Mouse (Mus musculus) neural tube, embryonic 15.5 days (tissue): Measurements from ENCODE around the gene Mpp4. TPM values are rescaled to one million over a fixed set of nuclear protein-coding genes. Genes with fewer than 3 reads are reported as not detected.

Source experiments
- ATAC-seq: fragments of 200-750 bp; cut with Nextera tagmentation; 2 replicates; pipeline ENCODE4 v1.8.0; 2017; ENCODE audit warnings: mild to moderate bottlenecking, moderate TSS enrichment, moderate library complexity; ENCODE audit not compliant: low FRiP score
- H3K27ac ChIP-seq: fragments of 300-500 bp; sonication (generic); replicated peaks from 2 replicates; pipeline ENCODE4 v1.5.1; 2015; ENCODE audit warnings: mild to moderate bottlenecking, inconsistent platforms
- H3K27me3 ChIP-seq: fragments of 300-500 bp; sonication (generic); replicated peaks from 2 replicates; pipeline ENCODE4 v1.6.1; 2015; ENCODE audit warnings: inconsistent platforms
- H3K36me3 ChIP-seq: fragments of 300-500 bp; sonication (generic); 2 replicates; pipeline ENCODE4 v1.6.1; 2015; ENCODE audit warnings: inconsistent platforms
- H3K4me1 ChIP-seq: fragments of 300-500 bp; sonication (generic); 2 replicates; pipeline ENCODE4 v1.6.1; 2015; ENCODE audit warnings: inconsistent platforms
- H3K4me2 ChIP-seq: fragments of 300-500 bp; sonication (generic); 2 replicates; pipeline ENCODE4 v1.6.1; 2015; ENCODE audit warnings: inconsistent platforms, mild to moderate bottlenecking, moderate library complexity
- H3K4me3 ChIP-seq: fragments of 300-500 bp; sonication (generic); replicated peaks from 2 replicates; pipeline ENCODE4 v1.5.1; 2015; ENCODE audit warnings: mild to moderate bottlenecking, inconsistent platforms
- H3K9ac ChIP-seq: fragments of 300-500 bp; sonication (generic); replicated peaks from 2 replicates; pipeline ENCODE4 v1.6.1; 2015; ENCODE audit warnings: mild to moderate bottlenecking, inconsistent platforms
- H3K9me3 ChIP-seq: fragments of 300-500 bp; sonication (generic); replicated peaks from 2 replicates; pipeline ENCODE4 v1.6.1; 2016; ENCODE audit warnings: inconsistent platforms
- WGBS: fragments of 180-500 bp; shearing (Covaris S2); methylation state at CpG from one replicate; pipeline ENCODE4 v1.1.7; 2015; ENCODE audit warnings: mixed read lengths; 5-methylcytosine and 5-hydroxymethylcytosine counted together
- polyA plus RNA-seq: library from polyadenylated mRNA; unstranded; fragments of >200 nt; fragmentation: Nextera tagmentation; extraction: Ambion mirVana; gene quantifications from 2 replicates; pipeline ENCODE4 v1.2.1, GENCODE M21; 2015

Gene Mpp4
- 0.86 and 1.3 TPM in 2 replicates for polyA plus RNA-seq

DNA sequence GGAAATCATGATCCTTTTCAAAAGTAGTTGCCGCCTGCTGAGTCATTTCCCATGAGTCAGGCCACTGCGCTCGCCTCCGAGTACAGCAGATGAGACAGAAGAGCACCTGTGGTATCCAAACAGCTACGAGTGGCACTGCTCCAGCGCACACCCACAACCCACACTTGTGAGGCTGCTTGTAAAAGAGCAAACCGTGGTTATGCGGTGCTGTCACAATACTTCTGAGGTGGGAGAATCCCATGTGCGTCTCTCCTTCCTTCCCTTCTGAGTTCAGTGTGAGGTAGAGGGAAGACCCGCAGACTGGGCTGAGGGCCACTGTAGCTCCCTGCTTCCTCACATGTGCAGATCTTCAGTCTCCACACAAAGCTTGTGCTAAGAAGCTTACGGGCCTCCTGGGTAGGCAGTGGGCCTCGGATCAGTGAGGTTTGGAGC is at the start of gene Mpp4:
Gene Mpp4, minus strand, starts transcription at position 360 of the 432 bp plus-strand sequence.
- Histone ChIP-seq H3K4me1 (no peaks in the 10 kb centered on the region), H3K9me3 (no peaks in the 10 kb centered on the region), H3K27me3 (no peaks in the 10 kb centered on the region), H3K36me3 (peaks cover 59% of the 10 kb centered on the region), H3K9ac (no peak within 1 kb of the TSS), H3K4me2 (no peak within 1 kb of the TSS), H3K27ac (no peak within 1 kb of the TSS), H3K4me3 (no peak within 1 kb of the TSS)
- ATAC-seq: no peak
- 74% methylated on average over 12 of the region's 12 CpGs for WGBS

DNA sequence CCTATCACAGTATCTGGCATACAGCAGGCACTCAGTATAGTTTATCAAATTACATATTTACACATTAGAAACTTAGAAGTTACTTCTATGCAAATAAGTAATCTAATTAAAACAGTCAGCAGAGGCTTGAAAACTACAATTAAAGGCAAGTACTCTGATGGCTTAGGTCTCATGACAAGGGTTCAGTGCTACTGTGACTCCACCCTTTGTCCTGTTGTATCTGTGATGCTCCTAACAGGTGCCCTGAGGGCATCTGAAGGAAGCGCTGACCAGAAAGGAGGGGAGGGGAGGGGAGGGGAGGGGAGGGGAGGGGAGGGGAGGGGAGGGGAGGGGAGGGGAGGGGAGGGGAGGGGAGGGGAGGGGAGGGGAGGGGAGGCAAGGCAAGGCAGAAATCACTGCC is 49.8 kb upstream of the Mpp4 start:
- Histone ChIP-seq H3K4me1 (no peaks in the 10 kb centered on the region), H3K4me3 (no peak overlapping the region), H3K9ac (no peak overlapping the region), H3K36me3 (peaks cover 41% of the 10 kb centered on the region), H3K27me3 (no peaks in the 10 kb centered on the region), H3K27ac (no peak overlapping the region), H3K4me2 (no peak overlapping the region), H3K9me3 (no peaks in the 10 kb centered on the region)
- WGBS: no CpG with 5 or more reads among the region's 1 CpGs
- ATAC-seq: no peak

DNA sequence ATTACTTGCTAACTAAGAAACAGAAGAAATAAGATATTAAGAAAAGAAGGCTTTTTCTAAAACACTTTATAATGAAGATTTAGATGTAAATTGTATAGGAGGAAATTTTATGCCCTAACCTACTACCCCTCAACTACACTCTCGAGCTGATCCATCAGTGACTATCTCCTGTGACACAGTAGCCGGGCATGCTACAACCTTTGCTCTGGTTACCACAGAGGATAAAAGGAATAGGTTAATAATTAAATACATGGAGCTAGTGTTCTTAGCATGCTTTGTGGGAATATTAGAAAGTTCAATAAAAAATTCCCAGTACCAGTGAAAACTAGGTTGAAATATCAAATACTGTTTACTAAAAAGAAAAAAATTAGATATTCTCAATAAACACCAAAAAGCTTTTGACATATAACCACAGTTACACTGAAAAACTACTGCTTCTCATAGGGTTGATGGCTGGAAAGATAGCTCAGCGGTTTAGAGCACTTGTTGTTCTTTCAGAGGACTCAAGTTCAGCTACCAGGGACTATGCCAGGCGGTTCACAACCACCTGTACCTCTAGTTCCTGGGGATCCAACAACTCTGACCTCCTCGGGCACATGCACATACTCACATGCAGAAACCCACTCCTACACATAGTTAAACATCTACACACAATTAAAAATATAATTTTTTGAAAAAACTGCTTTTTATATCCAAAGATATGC is 49.0 kb upstream of the Mpp4 start:
- Histone ChIP-seq H3K9me3 (no peaks in the 10 kb centered on the region), H3K27ac (no peak overlapping the region), H3K9ac (no peak overlapping the region), H3K4me2 (no peak overlapping the region), H3K36me3 (peaks cover 39% of the 10 kb centered on the region), H3K27me3 (no peaks in the 10 kb centered on the region), H3K4me1 (no peaks in the 10 kb centered on the region), H3K4me3 (no peak overlapping the region)
- ATAC-seq: no peak
- WGBS: 72% methylated on average over 5 of the region's 5 CpGs

- WGBS: 89% methylated on average over 4 of the region's 4 CpGs
- Histone ChIP-seq H3K36me3 (peaks cover 44% of the 10 kb centered on the region), H3K27ac (no peak overlapping the region), H3K4me3 (no peak overlapping the region), H3K9ac (no peak overlapping the region), H3K4me1 (no peaks in the 10 kb centered on the region), H3K27me3 (no peaks in the 10 kb centered on the region), H3K4me2 (no peak overlapping the region), H3K9me3 (no peaks in the 10 kb centered on the region)
- ATAC-seq: no peak
Measured at GRCm38 (mm10) chr1:59211651-59212050, 48.5 kb upstream of the Mpp4 start.

DNA sequence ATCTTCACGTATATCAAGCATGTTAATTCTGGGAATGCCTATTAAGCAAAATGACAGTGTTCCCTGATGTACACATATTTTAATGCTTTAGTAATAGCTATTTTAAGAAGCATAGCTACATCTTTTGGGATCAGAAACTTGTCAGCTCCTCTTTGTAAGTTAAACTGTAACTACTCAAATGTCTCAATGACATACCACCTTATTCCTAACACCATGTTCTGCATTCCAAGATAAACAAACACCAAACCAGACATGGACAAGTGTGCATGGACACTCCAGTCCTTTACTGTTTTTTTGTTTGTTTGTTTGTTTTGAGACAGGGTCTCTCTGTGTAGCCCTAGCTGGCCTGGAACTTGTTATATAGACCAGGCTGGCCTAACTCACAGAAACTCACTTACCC is 45.1 kb upstream of the Mpp4 start:
- H3K36me3 ChIP-seq: peaks cover 37% of the 10 kb centered on the region
- H3K9ac ChIP-seq: no peak overlapping the region
- no peaks in the 10 kb centered on the region for H3K9me3 ChIP-seq
- H3K4me2 ChIP-seq: no peak overlapping the region
- no peak overlapping the region for H3K27ac ChIP-seq
- 86% methylated on average over 1 of the region's 1 CpGs for WGBS
- no peak for ATAC-seq
- no peaks in the 10 kb centered on the region for H3K4me1 ChIP-seq
- H3K27me3 ChIP-seq: no peaks in the 10 kb centered on the region
- H3K4me3 ChIP-seq: no peak overlapping the region

DNA sequence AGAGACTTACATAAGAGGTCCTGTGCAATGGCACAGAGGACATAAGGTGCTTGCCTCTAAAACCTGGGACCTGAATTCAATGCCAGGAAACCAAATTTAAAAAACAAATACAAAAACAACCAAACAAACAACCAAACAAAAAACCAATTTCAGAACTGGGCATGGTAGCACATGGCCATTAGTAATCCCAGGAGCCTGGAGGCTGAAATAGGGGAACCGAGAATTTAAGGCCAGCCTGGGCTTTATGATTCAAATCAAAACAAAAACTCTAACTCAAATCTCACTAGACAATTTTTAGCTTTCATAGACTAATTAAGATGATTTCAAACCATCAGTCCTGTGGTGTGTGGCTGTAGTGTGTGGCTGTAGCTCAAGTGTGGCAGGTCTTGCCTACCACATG is 41.3 kb upstream of the Mpp4 start:
- Histone ChIP-seq H3K9me3 (no peaks in the 10 kb centered on the region), H3K4me2 (no peak overlapping the region), H3K4me3 (no peak overlapping the region), H3K27me3 (no peaks in the 10 kb centered on the region), H3K9ac (no peak overlapping the region), H3K4me1 (no peaks in the 10 kb centered on the region), H3K27ac (no peak overlapping the region), H3K36me3 (peaks cover 54% of the 10 kb centered on the region)
- ATAC-seq: no peak
- 90% methylated on average over 1 of the region's 1 CpGs for WGBS

- H3K36me3 ChIP-seq: peaks cover 59% of the 10 kb centered on the region
- ATAC-seq: no peak
- no peaks in the 10 kb centered on the region for H3K27me3 ChIP-seq
- H3K9me3 ChIP-seq: no peaks in the 10 kb centered on the region
- H3K4me2 ChIP-seq: no peak overlapping the region
- no peaks in the 10 kb centered on the region for H3K4me1 ChIP-seq
- WGBS: 77% methylated on average over 10 of the region's 10 CpGs
- no peak overlapping the region for H3K27ac ChIP-seq
- no peak overlapping the region for H3K4me3 ChIP-seq
- no peak overlapping the region for H3K9ac ChIP-seq
Measured at GRCm38 (mm10) chr1:59202367-59202766, 39.2 kb upstream of the Mpp4 start.

DNA sequence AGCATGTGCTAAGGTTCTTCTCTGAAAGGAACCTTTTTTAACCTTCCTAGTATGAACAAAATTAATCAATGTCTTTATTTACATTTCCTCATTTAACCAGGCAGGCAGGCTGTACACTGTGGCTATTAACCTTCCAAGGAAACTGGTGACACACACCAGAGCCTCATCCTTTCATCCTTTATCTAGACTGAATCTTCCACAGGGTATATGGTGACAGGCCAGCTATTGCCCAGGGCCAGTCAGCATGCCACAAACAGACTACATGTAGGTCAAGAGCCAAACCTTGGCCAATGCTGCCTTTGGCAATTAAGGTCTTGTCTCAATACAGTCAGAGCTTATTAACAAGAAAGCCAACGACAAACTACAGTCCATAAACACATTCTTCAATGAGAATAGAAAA is 38.4 kb upstream of the Mpp4 start:
- Histone ChIP-seq H3K27me3 (no peaks in the 10 kb centered on the region), H3K9me3 (no peaks in the 10 kb centered on the region), H3K4me1 (no peaks in the 10 kb centered on the region), H3K9ac (no peak overlapping the region), H3K36me3 (peaks cover 53% of the 10 kb centered on the region), H3K27ac (no peak overlapping the region), H3K4me2 (no peak overlapping the region), H3K4me3 (no peak overlapping the region)
- ATAC-seq: no peak
- 79% methylated on average over 1 of the region's 1 CpGs for WGBS

DNA sequence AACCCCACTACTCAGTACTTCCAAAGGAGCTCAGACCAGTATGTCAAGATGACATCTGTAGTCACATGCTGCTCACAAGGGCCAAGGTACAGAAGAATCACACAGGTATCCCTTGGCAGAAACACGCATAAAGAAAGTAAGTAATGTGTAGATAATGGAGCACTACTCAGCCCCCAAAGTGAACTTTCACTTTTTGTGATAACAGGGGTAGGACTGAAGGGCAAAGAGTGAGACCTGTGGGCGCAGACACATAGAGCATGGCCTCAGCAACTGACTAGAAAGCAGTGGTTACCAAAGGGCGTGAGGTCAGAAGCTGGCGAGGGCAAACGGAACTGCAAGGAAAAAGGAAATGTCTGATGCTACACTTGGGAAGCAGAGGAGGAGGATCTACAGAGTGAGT is 37.8 kb upstream of the Mpp4 start:
- WGBS: 92% methylated on average over 5 of the region's 5 CpGs

DNA sequence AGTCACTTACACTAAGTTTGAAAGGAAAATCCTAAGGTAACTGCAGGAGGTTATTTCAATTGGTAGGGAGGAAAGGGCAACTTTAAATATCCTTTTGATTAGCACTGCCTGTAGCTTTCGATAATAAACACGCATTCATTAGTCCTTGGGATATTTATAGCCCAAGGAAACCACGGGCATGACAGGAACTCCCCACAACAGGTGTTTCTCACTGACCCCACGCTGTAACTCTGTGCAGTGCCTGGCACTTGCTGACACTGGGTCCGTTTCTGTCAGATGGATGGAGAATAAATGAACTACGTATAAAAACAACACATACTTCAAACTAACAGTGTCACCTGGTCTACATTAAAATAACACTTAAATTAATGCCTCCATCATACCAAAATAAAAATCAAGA is 31.8 kb upstream of the Mpp4 start:
- H3K4me1 ChIP-seq: no peaks in the 10 kb centered on the region

More for the DNA sequence above, 37.8 kb upstream of the Mpp4 start:
- no peaks in the 10 kb centered on the region for H3K27me3 ChIP-seq
- no peak for ATAC-seq
- H3K9ac ChIP-seq: no peak overlapping the region
- H3K4me1 ChIP-seq: no peaks in the 10 kb centered on the region
- H3K36me3 ChIP-seq: peaks cover 56% of the 10 kb centered on the region
- H3K27ac ChIP-seq: no peak overlapping the region
- H3K4me2 ChIP-seq: no peak overlapping the region
- no peak overlapping the region for H3K4me3 ChIP-seq
- H3K9me3 ChIP-seq: no peaks in the 10 kb centered on the region

GRCm38 (mm10) chr1:59187786-59188185 is 24.6 kb upstream of the Mpp4 start:
- ATAC-seq: no peak
- no peaks in the 10 kb centered on the region for H3K9me3 ChIP-seq
- no peak overlapping the region for H3K27ac ChIP-seq
- H3K4me2 ChIP-seq: no peak overlapping the region
- H3K4me3 ChIP-seq: no peak overlapping the region
- H3K4me1 ChIP-seq: no peaks in the 10 kb centered on the region
- H3K36me3 ChIP-seq: peaks cover 67% of the 10 kb centered on the region
- no peaks in the 10 kb centered on the region for H3K27me3 ChIP-seq
- WGBS: 83% methylated on average over 5 of the region's 5 CpGs
- no peak overlapping the region for H3K9ac ChIP-seq

More for the DNA sequence above, 31.8 kb upstream of the Mpp4 start:
- Histone ChIP-seq H3K9me3 (no peaks in the 10 kb centered on the region), H3K27me3 (no peaks in the 10 kb centered on the region), H3K4me3 (no peak overlapping the region), H3K4me2 (no peak overlapping the region), H3K9ac (no peak overlapping the region), H3K27ac (no peak overlapping the region), H3K36me3 (peaks cover 61% of the 10 kb centered on the region)
- no peak for ATAC-seq
- 59% methylated on average over 6 of the region's 6 CpGs for WGBS

- peaks cover 70% of the 10 kb centered on the region for H3K36me3 ChIP-seq
- ATAC-seq: no peak
Measured at GRCm38 (mm10) chr1:59186317-59186716, 23.1 kb upstream of the Mpp4 start.

More at GRCm38 (mm10) chr1:59186317-59186716, 23.1 kb upstream of the Mpp4 start:
- H3K27ac ChIP-seq: no peak overlapping the region
- H3K4me2 ChIP-seq: no peak overlapping the region
- no peak overlapping the region for H3K4me3 ChIP-seq
- no peaks in the 10 kb centered on the region for H3K9me3 ChIP-seq
- 88% methylated on average over 10 of the region's 10 CpGs for WGBS
- no peaks in the 10 kb centered on the region for H3K4me1 ChIP-seq
- H3K27me3 ChIP-seq: no peaks in the 10 kb centered on the region
- no peak overlapping the region for H3K9ac ChIP-seq
